Mouse (Mus musculus): Measurements from ENCODE around the gene 4931422A03Rik.

DNA sequence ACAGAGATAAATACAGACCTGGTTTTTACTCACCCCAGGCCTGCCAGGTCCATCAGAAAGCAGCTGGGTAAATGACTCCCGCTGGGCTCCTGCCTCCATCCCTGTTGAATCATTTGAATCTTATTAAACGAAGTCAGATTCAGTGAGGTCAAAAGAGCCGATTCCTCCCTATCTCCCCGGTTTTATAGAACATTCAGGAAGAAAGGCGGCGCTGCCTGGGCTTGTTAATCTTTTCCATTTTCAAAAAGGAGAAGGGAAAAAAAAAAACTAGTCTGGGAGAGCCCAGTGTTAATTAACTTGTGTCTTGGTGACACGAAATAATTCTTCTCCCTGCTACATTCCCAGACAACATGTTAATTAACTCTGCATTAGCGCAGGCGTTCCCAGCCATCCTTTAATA, 50.4 kb downstream of the 4931422A03Rik start:
- TF ChIP-seq CTCF (conservative IDR thresholded peaks at IDR 0.05; ENCODE audit: low read length) (no peak), NANOG (IDR thresholded peaks at IDR 0.05; ENCODE audit: borderline replicate concordance, low read length) (no peak)

All from E14TG2a.4 (cell line).